Mouse (Mus musculus): ENCODE results near the gene Olfr1151. TPM values are rescaled to one million over a fixed set of nuclear protein-coding genes. Genes with fewer than 3 reads are reported as not detected.

The Olfr1151 gene
- not detected in 2 replicates for polyA plus RNA-seq (2015; fragmentation: Nextera tagmentation; extraction: Ambion mirVana)

- no peak within 1 kb of the TSS for H3K4me2 ChIP-seq (replicated peaks; ENCODE audit: low read depth)
- H3K4me1 ChIP-seq (replicated peaks; ENCODE audit: control insufficient read depth, insufficient read depth, low read length), result no peaks in the 10 kb centered on the region
- no peak within 1 kb of the TSS for H3K27ac ChIP-seq (ENCODE audit: low read depth, low read length)
- no peak for ATAC-seq
- TF ChIP-seq CTCF (IDR thresholded peaks at IDR 0.05; ENCODE audit: low read depth), result no peak
- H3K9ac ChIP-seq (ENCODE audit: low read depth, low read length), result no peak within 1 kb of the TSS
- no peak within 1 kb of the TSS for H3K4me3 ChIP-seq (ENCODE audit: low read depth, low read length)
- H3K36me3 ChIP-seq (ENCODE audit: control insufficient read depth, insufficient read depth), result no peaks in the 10 kb centered on the region
- no peaks in the 10 kb centered on the region for H3K27me3 ChIP-seq (replicated peaks; ENCODE audit: control insufficient read depth, insufficient read depth, low read length)
- H3K9me3 ChIP-seq (ENCODE audit: control insufficient read depth), result no peaks in the 10 kb centered on the region
- WGBS, result 79% methylated on average over 1 of the region's 1 CpGs
Observed at GRCm38 (mm10) chr2:87855562-87855961, at the start of gene Olfr1151. TSS of gene Olfr1151 (plus strand) at chr2:87855862.

- no peak within 1 kb of the TSS for H3K9ac ChIP-seq (ENCODE audit: low read depth, low read length)
- no peak within 1 kb of the TSS for H3K4me2 ChIP-seq (replicated peaks; ENCODE audit: low read depth)
- H3K4me1 ChIP-seq (replicated peaks; ENCODE audit: control insufficient read depth, insufficient read depth, low read length), result no peaks in the 10 kb centered on the region
- no peak within 1 kb of the TSS for H3K4me3 ChIP-seq (ENCODE audit: low read depth, low read length)
- 73% methylated on average over 1 of the region's 1 CpGs for WGBS
- H3K9me3 ChIP-seq (ENCODE audit: control insufficient read depth), result no peaks in the 10 kb centered on the region
- H3K27me3 ChIP-seq (replicated peaks; ENCODE audit: control insufficient read depth, insufficient read depth, low read length), result no peaks in the 10 kb centered on the region
- no peak for TF ChIP-seq CTCF (IDR thresholded peaks at IDR 0.05; ENCODE audit: low read depth)
- no peak for ATAC-seq
- no peak within 1 kb of the TSS for H3K27ac ChIP-seq (ENCODE audit: low read depth, low read length)
- no peaks in the 10 kb centered on the region for H3K36me3 ChIP-seq (ENCODE audit: control insufficient read depth, insufficient read depth)
Observed at GRCm38 (mm10) chr2:87809522-87809921, 46.1 kb upstream of the Olfr1151 start, which contains the start of gene Olfr1145. TSS of gene Olfr1145 (plus strand) at chr2:87809822.

- H3K4me1 ChIP-seq (replicated peaks; ENCODE audit: control insufficient read depth, insufficient read depth, low read length), result no peaks in the 10 kb centered on the region
- no peaks in the 10 kb centered on the region for H3K36me3 ChIP-seq (ENCODE audit: control insufficient read depth, insufficient read depth)
- H3K9ac ChIP-seq (ENCODE audit: low read depth, low read length), result no peak within 1 kb of the TSS
- no peak within 1 kb of the TSS for H3K27ac ChIP-seq (ENCODE audit: low read depth, low read length)
- no peak within 1 kb of the TSS for H3K4me2 ChIP-seq (replicated peaks; ENCODE audit: low read depth)
- no peak for TF ChIP-seq CTCF (IDR thresholded peaks at IDR 0.05; ENCODE audit: low read depth)
- WGBS, result 94% methylated on average over 1 of the region's 1 CpGs
- ATAC-seq, result no peak
- no peaks in the 10 kb centered on the region for H3K9me3 ChIP-seq (ENCODE audit: control insufficient read depth)
- no peaks in the 10 kb centered on the region for H3K27me3 ChIP-seq (replicated peaks; ENCODE audit: control insufficient read depth, insufficient read depth, low read length)
- no peak within 1 kb of the TSS for H3K4me3 ChIP-seq (ENCODE audit: low read depth, low read length)
Observed at GRCm38 (mm10) chr2:87830233-87830632, 25.4 kb upstream of the Olfr1151 start, which contains the start of gene Olfr1148. TSS of gene Olfr1148 (plus strand) at chr2:87830533.

GRCm38 (mm10) chr2:87843693-87844092, 12.0 kb upstream of the Olfr1151 start, which contains the start of gene Olfr1150-ps1:
TSS of gene Olfr1150-ps1 (plus strand) at chr2:87843993.
- ATAC-seq, result no peak
- H3K4me3 ChIP-seq (ENCODE audit: low read depth, low read length), result no peak within 1 kb of the TSS
- no peaks in the 10 kb centered on the region for H3K36me3 ChIP-seq (ENCODE audit: control insufficient read depth, insufficient read depth)
- no peak within 1 kb of the TSS for H3K4me2 ChIP-seq (replicated peaks; ENCODE audit: low read depth)
- H3K9me3 ChIP-seq (ENCODE audit: control insufficient read depth), result no peaks in the 10 kb centered on the region
- H3K4me1 ChIP-seq (replicated peaks; ENCODE audit: control insufficient read depth, insufficient read depth, low read length), result no peaks in the 10 kb centered on the region
- WGBS, result 80% methylated on average over 1 of the region's 1 CpGs
- no peak within 1 kb of the TSS for H3K9ac ChIP-seq (ENCODE audit: low read depth, low read length)
- H3K27me3 ChIP-seq (replicated peaks; ENCODE audit: control insufficient read depth, insufficient read depth, low read length), result no peaks in the 10 kb centered on the region
- H3K27ac ChIP-seq (ENCODE audit: low read depth, low read length), result no peak within 1 kb of the TSS
- no peak for TF ChIP-seq CTCF (IDR thresholded peaks at IDR 0.05; ENCODE audit: low read depth)

GRCm38 (mm10) chr2:87866192-87866591, 10.5 kb downstream of the Olfr1151 start, which contains the start of gene Olfr1152:
TSS of gene Olfr1152 (plus strand) at chr2:87866492.
- no peak for ATAC-seq
- no peaks in the 10 kb centered on the region for H3K9me3 ChIP-seq (ENCODE audit: control insufficient read depth)
- TF ChIP-seq CTCF (IDR thresholded peaks at IDR 0.05; ENCODE audit: low read depth), result no peak
- no peaks in the 10 kb centered on the region for H3K27me3 ChIP-seq (replicated peaks; ENCODE audit: control insufficient read depth, insufficient read depth, low read length)
- H3K4me3 ChIP-seq (ENCODE audit: low read depth, low read length), result no peak within 1 kb of the TSS
- H3K4me2 ChIP-seq (replicated peaks; ENCODE audit: low read depth), result no peak within 1 kb of the TSS
- H3K27ac ChIP-seq (ENCODE audit: low read depth, low read length), result no peak within 1 kb of the TSS
- H3K36me3 ChIP-seq (ENCODE audit: control insufficient read depth, insufficient read depth), result no peaks in the 10 kb centered on the region
- H3K9ac ChIP-seq (ENCODE audit: low read depth, low read length), result no peak within 1 kb of the TSS
- H3K4me1 ChIP-seq (replicated peaks; ENCODE audit: control insufficient read depth, insufficient read depth, low read length), result no peaks in the 10 kb centered on the region

- H3K4me1 ChIP-seq (replicated peaks; ENCODE audit: control insufficient read depth, insufficient read depth, low read length), result no peaks in the 10 kb centered on the region
- H3K36me3 ChIP-seq (ENCODE audit: control insufficient read depth, insufficient read depth), result no peaks in the 10 kb centered on the region
- no peak within 1 kb of the TSS for H3K4me3 ChIP-seq (ENCODE audit: low read depth, low read length)
- no peak for TF ChIP-seq CTCF (IDR thresholded peaks at IDR 0.05; ENCODE audit: low read depth)
- no peak within 1 kb of the TSS for H3K9ac ChIP-seq (ENCODE audit: low read depth, low read length)
- WGBS, result 74% methylated on average over 1 of the region's 1 CpGs
- H3K27ac ChIP-seq (ENCODE audit: low read depth, low read length), result no peak within 1 kb of the TSS
- no peaks in the 10 kb centered on the region for H3K9me3 ChIP-seq (ENCODE audit: control insufficient read depth)
- no peak within 1 kb of the TSS for H3K4me2 ChIP-seq (replicated peaks; ENCODE audit: low read depth)
- no peak for ATAC-seq
- no peaks in the 10 kb centered on the region for H3K27me3 ChIP-seq (replicated peaks; ENCODE audit: control insufficient read depth, insufficient read depth, low read length)
Observed at GRCm38 (mm10) chr2:87894662-87895061, 39.0 kb downstream of the Olfr1151 start, which contains the start of gene Olfr1153. TSS of gene Olfr1153 (plus strand) at chr2:87894962.

- Histone ChIP-seq H3K9ac (ENCODE audit: low read depth, low read length) (no peak within 1 kb of the TSS), H3K4me1 (replicated peaks; ENCODE audit: control insufficient read depth, insufficient read depth, low read length) (no peaks in the 10 kb centered on the region), H3K4me3 (ENCODE audit: low read depth, low read length) (no peak within 1 kb of the TSS), H3K9me3 (ENCODE audit: control insufficient read depth) (no peaks in the 10 kb centered on the region), H3K4me2 (replicated peaks; ENCODE audit: low read depth) (no peak within 1 kb of the TSS), H3K36me3 (ENCODE audit: control insufficient read depth, insufficient read depth) (no peaks in the 10 kb centered on the region), H3K27ac (ENCODE audit: low read depth, low read length) (no peak within 1 kb of the TSS), H3K27me3 (replicated peaks; ENCODE audit: control insufficient read depth, insufficient read depth, low read length) (no peaks in the 10 kb centered on the region)
- WGBS, result 85% methylated on average over 1 of the region's 1 CpGs
- ATAC-seq, result no peak
- no peak for TF ChIP-seq CTCF (IDR thresholded peaks at IDR 0.05; ENCODE audit: low read depth)
Observed at GRCm38 (mm10) chr2:87905066-87905465, 49.4 kb downstream of the Olfr1151 start, which contains the start of gene Olfr1154. TSS of gene Olfr1154 (minus strand) at chr2:87905166.

Other genes with a start within 250 kb of the Olfr1151 start
- gene Olfr1130, start 249.7 kb upstream of the Olfr1151 start, polyA plus RNA-seq (2015; fragmentation: Nextera tagmentation; extraction: Ambion mirVana), result not detected in 2 replicates
- gene Olfr1131, start 228.8 kb upstream of the Olfr1151 start, polyA plus RNA-seq (2015; fragmentation: Nextera tagmentation; extraction: Ambion mirVana), result not detected in 2 replicates
- gene Olfr1132, start 218.3 kb upstream of the Olfr1151 start, polyA plus RNA-seq (2015; fragmentation: Nextera tagmentation; extraction: Ambion mirVana), result not detected in 2 replicates
- gene Olfr1133, start 208.5 kb upstream of the Olfr1151 start, polyA plus RNA-seq (2015; fragmentation: Nextera tagmentation; extraction: Ambion mirVana), result not detected in 2 replicates
- gene Olfr1134, start 197.4 kb upstream of the Olfr1151 start, polyA plus RNA-seq (2015; fragmentation: Nextera tagmentation; extraction: Ambion mirVana), result not detected in 2 replicates
- gene Olfr1135, start 182.2 kb upstream of the Olfr1151 start, polyA plus RNA-seq (2015; fragmentation: Nextera tagmentation; extraction: Ambion mirVana), result not detected in 2 replicates
- gene Olfr1136, start 161.9 kb upstream of the Olfr1151 start, polyA plus RNA-seq (2015; fragmentation: Nextera tagmentation; extraction: Ambion mirVana), result not detected in 2 replicates
- gene Olfr1137, start 142.7 kb upstream of the Olfr1151 start, polyA plus RNA-seq (2015; fragmentation: Nextera tagmentation; extraction: Ambion mirVana), result not detected in 2 replicates
- gene Olfr1138, start 115.9 kb upstream of the Olfr1151 start, polyA plus RNA-seq (2015; fragmentation: Nextera tagmentation; extraction: Ambion mirVana), result not detected in 2 replicates
- gene Olfr1140, start 112.1 kb upstream of the Olfr1151 start, polyA plus RNA-seq (2015; fragmentation: Nextera tagmentation; extraction: Ambion mirVana), result not detected in 2 replicates
- gene Olfr1141, start 101.9 kb upstream of the Olfr1151 start, polyA plus RNA-seq (2015; fragmentation: Nextera tagmentation; extraction: Ambion mirVana), result not detected in 2 replicates
- gene Olfr152, start 76.4 kb upstream of the Olfr1151 start, polyA plus RNA-seq (2015; fragmentation: Nextera tagmentation; extraction: Ambion mirVana), result not detected in 2 replicates
- not detected in 2 replicates for gene Olfr1143, start 55.3 kb upstream of the Olfr1151 start, polyA plus RNA-seq (2015; fragmentation: Nextera tagmentation; extraction: Ambion mirVana)
- gene Olfr1145, start 46.0 kb upstream of the Olfr1151 start, polyA plus RNA-seq (2015; fragmentation: Nextera tagmentation; extraction: Ambion mirVana), result not detected in 2 replicates
- gene Olfr1148, start 25.3 kb upstream of the Olfr1151 start, polyA plus RNA-seq (2015; fragmentation: Nextera tagmentation; extraction: Ambion mirVana), result not detected in 2 replicates
- not detected in 2 replicates for gene Olfr1150-ps1, start 11.9 kb upstream of the Olfr1151 start, polyA plus RNA-seq (2015; fragmentation: Nextera tagmentation; extraction: Ambion mirVana)
- gene Olfr1152, start 10.6 kb downstream of the Olfr1151 start, polyA plus RNA-seq (2015; fragmentation: Nextera tagmentation; extraction: Ambion mirVana), result not detected in 2 replicates
- not detected in 2 replicates for gene Olfr1153, start 39.1 kb downstream of the Olfr1151 start, polyA plus RNA-seq (2015; fragmentation: Nextera tagmentation; extraction: Ambion mirVana)
- gene Olfr1154, start 49.3 kb downstream of the Olfr1151 start, polyA plus RNA-seq (2015; fragmentation: Nextera tagmentation; extraction: Ambion mirVana), result not detected in 2 replicates
- gene Olfr1155, start 89.3 kb downstream of the Olfr1151 start, polyA plus RNA-seq (2015; fragmentation: Nextera tagmentation; extraction: Ambion mirVana), result not detected in 2 replicates
- not detected in 2 replicates for gene Olfr1156, start 97.2 kb downstream of the Olfr1151 start, polyA plus RNA-seq (2015; fragmentation: Nextera tagmentation; extraction: Ambion mirVana)
- not detected in 2 replicates for gene Olfr1157, start 112.4 kb downstream of the Olfr1151 start, polyA plus RNA-seq (2015; fragmentation: Nextera tagmentation; extraction: Ambion mirVana)
- gene Olfr74, start 118.8 kb downstream of the Olfr1151 start, polyA plus RNA-seq (2015; fragmentation: Nextera tagmentation; extraction: Ambion mirVana), result not detected in 2 replicates
- not detected in 2 replicates for gene Olfr1158, start 134.3 kb downstream of the Olfr1151 start, polyA plus RNA-seq (2015; fragmentation: Nextera tagmentation; extraction: Ambion mirVana)
- gene Olfr1160, start 152.4 kb downstream of the Olfr1151 start, polyA plus RNA-seq (2015; fragmentation: Nextera tagmentation; extraction: Ambion mirVana), result not detected in 2 replicates
- gene Olfr1161, start 166.9 kb downstream of the Olfr1151 start, polyA plus RNA-seq (2015; fragmentation: Nextera tagmentation; extraction: Ambion mirVana), result not detected in 2 replicates
- not detected in 2 replicates for gene Olfr73, start 181.8 kb downstream of the Olfr1151 start, polyA plus RNA-seq (2015; fragmentation: Nextera tagmentation; extraction: Ambion mirVana)
- not detected in 2 replicates for gene Olfr1162, start 195.3 kb downstream of the Olfr1151 start, polyA plus RNA-seq (2015; fragmentation: Nextera tagmentation; extraction: Ambion mirVana)
- not detected in 2 replicates for gene Olfr1163, start 216.0 kb downstream of the Olfr1151 start, polyA plus RNA-seq (2015; fragmentation: Nextera tagmentation; extraction: Ambion mirVana)
- not detected in 2 replicates for gene Olfr1164, start 238.1 kb downstream of the Olfr1151 start, polyA plus RNA-seq (2015; fragmentation: Nextera tagmentation; extraction: Ambion mirVana)

Measured in intestine, postnatal 0 days (tissue).